Mouse (Mus musculus): ENCODE measurements at regions not wholly inside any gene's neighbourhood (a gene's known extent, or its start where the extent isn't known, plus 50 kb on each side); places are given as distances from the start of the nearest gene placed in this dataset.
A peak's percentile ranks its signal among the peaks of the same experiment; 100 is the strongest.

DNA sequence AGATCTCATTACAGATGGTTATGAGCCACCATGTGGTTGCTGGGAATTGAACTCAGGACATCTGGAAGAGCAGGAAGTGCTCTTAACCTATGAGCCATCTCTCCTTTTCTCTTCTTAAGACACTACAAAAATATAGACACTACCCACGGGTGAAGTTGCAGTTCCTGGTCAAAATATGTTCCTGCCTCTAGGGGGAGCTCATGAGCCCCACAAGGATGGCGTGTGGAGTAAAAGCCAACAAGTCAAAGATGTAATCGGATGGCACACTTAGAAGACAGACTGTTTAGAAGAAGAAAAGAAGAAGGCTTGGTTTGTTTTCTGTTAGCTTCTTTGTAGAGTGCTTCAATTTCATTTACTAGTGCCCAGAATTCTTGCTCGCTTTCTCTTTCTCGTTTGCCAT is 161.7 kb downstream of the Minar1 start:
- Histone ChIP-seq H3K4me3 (ENCODE audit: low read depth, low read length) (no peak overlapping the region), H3K9ac (ENCODE audit: low read length) (no peak overlapping the region), H3K4me2 (ENCODE audit: low read length) (no peak overlapping the region), H3K36me3 (ENCODE audit: control insufficient read depth, insufficient read depth, low read length) (no peaks in the 10 kb centered on the region), H3K27me3 (replicated peaks; ENCODE audit: control insufficient read depth, insufficient read depth, low read length) (no peaks in the 10 kb centered on the region), H3K9me3 (replicated peaks; ENCODE audit: control insufficient read depth, low read length) (no peaks in the 10 kb centered on the region), H3K4me1 (ENCODE audit: control insufficient read depth, insufficient read depth, low read length) (no peaks in the 10 kb centered on the region), H3K27ac (ENCODE audit: low read depth, low read length) (no peak overlapping the region)
- DNase-seq (ENCODE audit: low spot score): peak; percentile 42
- ATAC-seq: no peak
- whole genome bisulfite sequencing: 47% methylated on average over 5 of the region's 5 CpGs

DNA sequence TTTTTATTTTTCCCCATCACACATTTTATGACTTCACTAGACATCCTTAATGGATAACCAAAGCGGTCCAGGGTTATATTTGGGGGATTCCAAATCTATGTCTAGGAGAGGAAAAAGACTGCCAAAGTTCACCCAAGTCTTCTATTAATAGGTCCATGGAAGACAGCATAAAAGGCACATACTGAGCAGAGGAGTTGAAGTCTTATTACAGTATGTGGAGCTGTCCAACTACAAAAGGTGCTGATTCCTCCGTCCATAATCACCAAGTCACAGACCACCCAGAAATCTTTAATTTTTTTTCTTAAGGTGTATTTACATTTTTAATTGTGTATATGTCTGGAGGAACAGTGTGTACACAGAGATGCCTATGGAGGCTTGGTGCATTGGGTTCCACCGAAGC is 166.3 kb downstream of the Minar1 start:
- Histone ChIP-seq H3K4me1 (ENCODE audit: control insufficient read depth, insufficient read depth, low read length) (no peaks in the 10 kb centered on the region), H3K36me3 (ENCODE audit: control insufficient read depth, insufficient read depth, low read length) (no peaks in the 10 kb centered on the region), H3K4me3 (ENCODE audit: low read depth, low read length) (no peak overlapping the region), H3K9me3 (replicated peaks; ENCODE audit: control insufficient read depth, low read length) (no peaks in the 10 kb centered on the region), H3K9ac (ENCODE audit: low read length) (no peak overlapping the region), H3K27ac (ENCODE audit: low read depth, low read length) (no peak overlapping the region), H3K27me3 (replicated peaks; ENCODE audit: control insufficient read depth, insufficient read depth, low read length) (no peaks in the 10 kb centered on the region), H3K4me2 (ENCODE audit: low read length) (no peak overlapping the region)
- DNase-seq (ENCODE audit: low spot score): no peak
- 84% methylated on average over 3 of the region's 3 CpGs for WGBS
- no peak for ATAC-seq

DNA sequence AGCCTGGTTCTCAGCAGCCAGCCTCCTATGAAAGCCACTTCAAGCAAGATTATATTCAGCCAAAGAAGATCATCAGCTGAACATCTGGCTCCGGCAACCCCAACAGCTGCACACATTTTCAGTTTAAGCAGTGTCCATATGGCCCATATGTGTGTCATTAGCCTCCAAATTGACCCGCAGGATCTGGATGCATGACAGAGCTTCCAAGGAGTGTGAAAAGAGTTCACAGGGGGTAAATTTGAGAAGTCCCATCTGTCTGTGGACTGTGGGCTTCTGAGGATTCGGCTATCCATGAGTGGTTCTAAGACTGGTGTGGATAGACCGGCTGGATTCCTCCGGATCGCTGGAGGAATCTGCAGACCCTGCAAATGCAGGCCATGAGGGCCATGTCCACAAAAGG is 173.3 kb downstream of the Minar1 start:
- Histone ChIP-seq H3K4me1 (ENCODE audit: control insufficient read depth, insufficient read depth, low read length) (no peaks in the 10 kb centered on the region), H3K27me3 (replicated peaks; ENCODE audit: control insufficient read depth, insufficient read depth, low read length) (no peaks in the 10 kb centered on the region), H3K9me3 (replicated peaks; ENCODE audit: control insufficient read depth, low read length) (no peaks in the 10 kb centered on the region), H3K36me3 (ENCODE audit: control insufficient read depth, insufficient read depth, low read length) (no peaks in the 10 kb centered on the region), H3K4me3 (ENCODE audit: low read depth, low read length) (no peak overlapping the region), H3K9ac (ENCODE audit: low read length) (no peak overlapping the region), H3K4me2 (ENCODE audit: low read length) (no peak overlapping the region), H3K27ac (ENCODE audit: low read depth, low read length) (no peak overlapping the region)
- ATAC-seq: no peak
- no peak for DNase-seq (ENCODE audit: low spot score)
- 90% methylated on average over 6 of the region's 6 CpGs for WGBS

All from forebrain, embryonic 14.5 days (tissue).